Mouse (Mus musculus) liver, embryonic 14.5 days (tissue): Measurements from ENCODE around the gene Eml3.

Experiments
- CTCF ChIP-seq: IDR thresholded peaks from 2 replicates; pipeline ENCODE4 v1.5.1; 2016; ENCODE audit warnings: antibody characterized with exemption, low read depth, control low read depth
- EP300 ChIP-seq: IDR thresholded peaks from 2 replicates; pipeline ENCODE4 v1.6.1; 2016; ENCODE audit warnings: antibody characterized with exemption, low read depth

GRCm38 (mm10) chr19:8927891-8928525, 1.3 kb upstream of the Eml3 start:
- TF ChIP-seq CTCF, result no peak
- peak; percentile 84 for TF ChIP-seq EP300
